Mouse (Mus musculus) embryonic facial prominence, embryonic 10.5 days (tissue): Measurements from ENCODE around the gene Irf2. TPM values are rescaled to one million over a fixed set of nuclear protein-coding genes. Genes with fewer than 3 reads are reported as not detected.
A peak's percentile ranks its signal among the peaks of the same experiment; 100 is the strongest.

ENCODE experiments used
- DNase-seq: peaks from one replicate; pipeline ENCODE4 v3.0.0-alpha.2; 2017; ENCODE audit warnings: low spot score
- H3K27ac ChIP-seq: fragments of 300-500 bp; sonication (generic); replicated peaks from 2 replicates; pipeline ENCODE4 v1.5.1; 2016; ENCODE audit warnings: mild to moderate bottlenecking
- H3K27me3 ChIP-seq: fragments of 300-500 bp; sonication (generic); replicated peaks from 2 replicates; pipeline ENCODE4 v1.6.1; 2016; ENCODE audit warnings: low read depth, mild to moderate bottlenecking; ENCODE audit not compliant: poor library complexity, severe bottlenecking
- H3K36me3 ChIP-seq: fragments of 300-500 bp; sonication (generic); replicated peaks from 2 replicates; pipeline ENCODE4 v1.6.1; 2016; ENCODE audit warnings: mild to moderate bottlenecking, moderate library complexity
- H3K4me1 ChIP-seq: fragments of 300-500 bp; sonication (generic); 2 replicates; pipeline ENCODE4 v1.6.1; 2016
- H3K4me3 ChIP-seq: fragments of 300-500 bp; sonication (generic); 2 replicates; pipeline ENCODE4 v1.5.1; 2016; ENCODE audit warnings: mild to moderate bottlenecking, moderate library complexity
- H3K9me3 ChIP-seq: fragments of 300-500 bp; sonication (generic); 2 replicates; pipeline ENCODE4 v1.6.1; 2016; ENCODE audit warnings: mild to moderate bottlenecking
- WGBS: fragments of 180-500 bp; shearing (Covaris S2); methylation state at CpG from one replicate; pipeline ENCODE4 v1.1.7; 2016; 5-methylcytosine and 5-hydroxymethylcytosine counted together
- polyA plus RNA-seq: library from polyadenylated mRNA; unstranded; fragments of >200 nt; fragmentation: Nextera tagmentation; extraction: Ambion mirVana; gene quantifications from 2 replicates; pipeline ENCODE4 v1.2.1, GENCODE M21; 2016

The Irf2 gene
- 9.7 TPM in 2 replicates for polyA plus RNA-seq

DNA sequence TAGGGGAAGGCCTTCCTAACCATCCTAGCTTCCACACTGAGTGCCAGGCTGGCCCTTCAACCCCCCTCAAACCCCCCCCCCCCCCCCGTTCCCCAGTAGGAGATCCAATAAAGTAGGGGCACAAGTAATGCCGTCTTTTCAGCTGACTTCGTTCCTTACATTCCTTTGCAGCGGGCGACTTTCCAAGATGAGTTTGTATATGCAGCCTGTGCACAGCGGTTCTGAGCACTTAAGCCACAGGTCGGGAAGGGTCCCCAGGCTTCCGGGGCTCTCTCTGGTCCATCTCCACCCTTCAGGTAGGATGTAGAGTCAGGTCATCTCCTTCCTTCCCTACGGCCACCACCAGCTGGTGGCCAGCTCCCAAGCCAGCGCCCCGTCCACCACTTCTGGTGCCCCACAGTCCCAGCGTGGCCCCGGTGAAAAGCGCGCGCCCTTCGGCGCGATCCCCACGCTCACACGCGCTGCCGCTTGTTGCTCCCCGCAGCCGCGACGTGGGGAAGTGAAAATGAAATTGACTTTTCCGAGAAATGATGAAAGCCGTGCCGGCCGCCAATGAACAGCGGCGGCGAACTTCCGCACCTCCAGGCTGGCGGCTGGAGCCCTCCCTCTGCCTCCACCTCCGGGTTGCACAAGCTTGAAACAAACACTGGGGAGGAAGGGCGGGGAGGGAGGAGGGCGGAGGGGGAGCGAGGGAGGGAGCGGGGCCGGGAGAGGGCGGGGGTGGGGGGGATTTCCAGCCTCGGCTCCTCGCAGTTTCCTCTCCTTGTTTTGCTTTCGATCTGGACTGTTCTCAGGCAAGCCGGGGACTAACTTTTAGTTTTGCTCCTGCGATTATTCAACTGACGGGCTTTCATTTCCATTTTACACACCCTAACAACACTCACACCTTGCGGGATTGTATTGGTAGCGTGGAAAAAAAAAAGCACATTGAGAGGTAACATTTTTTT is at the start of gene Irf2:
TSS of gene Irf2 (plus strand) at position 730 of the 947 bp plus-strand sequence.
- peak within 1 kb of the TSS; percentile 92 for H3K4me3 ChIP-seq
- DNase-seq: peak; percentile 93
- no peaks in the 10 kb centered on the region for H3K36me3 ChIP-seq
- under 1% methylated on average over 50 of the region's 51 CpGs for WGBS
- no peaks in the 10 kb centered on the region for H3K27me3 ChIP-seq
- H3K9me3 ChIP-seq: peaks cover 4% of the 10 kb centered on the region; the same call in 1 of the 2 replicates
- peak within 1 kb of the TSS; percentile 98 for H3K27ac ChIP-seq
- H3K4me1 ChIP-seq: peaks cover 23% of the 10 kb centered on the region

DNA sequence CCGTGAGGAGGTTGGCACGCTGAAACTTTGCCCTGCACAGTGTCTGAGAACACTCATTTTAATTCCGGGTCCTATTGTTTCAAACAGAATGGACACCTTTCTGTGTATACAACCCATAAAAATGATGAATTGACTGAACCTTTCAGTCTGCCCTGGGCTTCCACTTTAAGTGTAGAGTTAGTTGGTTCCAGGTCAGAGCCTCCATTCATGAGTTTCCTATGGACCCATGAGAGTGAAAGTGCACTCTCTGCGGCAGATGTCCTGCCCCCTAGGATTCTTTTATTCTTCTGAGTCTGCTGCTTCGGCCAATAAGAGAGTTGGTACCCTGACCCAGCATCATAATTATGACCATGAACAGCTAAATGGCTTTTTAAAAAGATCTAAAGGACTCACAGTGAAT is 49.4 kb upstream of the Irf2 start:
- WGBS: 64% methylated on average over 5 of the region's 5 CpGs
- H3K27ac ChIP-seq: no peak overlapping the region
- DNase-seq: no peak
- peaks cover 13% of the 10 kb centered on the region for H3K4me1 ChIP-seq
- no peaks in the 10 kb centered on the region for H3K27me3 ChIP-seq
- H3K9me3 ChIP-seq: no peaks in the 10 kb centered on the region
- H3K4me3 ChIP-seq: no peak overlapping the region
- H3K36me3 ChIP-seq: no peaks in the 10 kb centered on the region

DNA sequence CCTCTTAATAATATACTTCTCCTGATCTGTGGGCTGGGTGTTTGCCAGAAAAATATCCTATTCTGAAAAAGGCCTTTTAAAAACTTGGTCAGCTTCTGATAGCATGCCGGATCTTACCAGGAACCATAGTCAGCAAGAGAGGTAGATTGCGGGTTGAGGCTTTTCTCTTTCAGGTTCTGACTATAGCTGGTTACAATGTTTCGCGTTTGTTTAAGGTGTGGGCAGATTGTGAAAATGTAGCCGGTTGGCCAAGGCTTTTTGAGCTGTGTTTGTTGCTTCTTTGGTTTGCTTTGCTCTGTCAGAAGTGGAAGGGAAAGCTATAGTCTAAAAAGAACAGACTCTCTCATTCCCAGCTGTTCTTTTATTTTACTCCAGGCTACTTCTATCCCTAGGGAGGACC is 49.0 kb upstream of the Irf2 start:
- peaks cover 13% of the 10 kb centered on the region for H3K4me1 ChIP-seq
- no peak for DNase-seq
- WGBS: 81% methylated on average over 5 of the region's 5 CpGs

DNA sequence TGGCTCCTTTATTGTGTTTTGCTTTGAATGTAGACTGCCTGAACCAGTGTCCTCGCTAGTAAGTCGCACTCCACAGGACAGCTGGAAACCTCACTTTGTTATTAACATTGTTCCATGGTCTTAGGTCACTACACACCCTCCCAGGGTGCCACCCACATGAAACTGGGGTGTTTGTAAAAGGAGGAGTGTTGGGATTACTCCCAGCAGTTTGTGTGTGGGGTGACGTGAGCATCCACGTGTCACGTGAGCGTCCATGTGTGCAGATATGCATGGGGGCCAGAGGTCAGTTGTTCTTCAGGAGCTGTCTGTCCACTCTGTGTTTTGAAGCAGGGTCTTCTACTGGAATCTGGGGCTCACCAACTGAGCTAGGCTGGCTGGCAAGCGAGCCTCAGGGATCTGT is 48.2 kb upstream of the Irf2 start:
- no peaks in the 10 kb centered on the region for H3K27me3 ChIP-seq
- H3K9me3 ChIP-seq: no peaks in the 10 kb centered on the region
- 79% methylated on average over 7 of the region's 7 CpGs for WGBS
- no peak overlapping the region for H3K27ac ChIP-seq
- no peaks in the 10 kb centered on the region for H3K36me3 ChIP-seq
- peaks cover 13% of the 10 kb centered on the region for H3K4me1 ChIP-seq
- no peak for DNase-seq
- H3K4me3 ChIP-seq: no peak overlapping the region

More for the DNA sequence above, 49.0 kb upstream of the Irf2 start:
- Histone ChIP-seq H3K36me3 (no peaks in the 10 kb centered on the region), H3K27me3 (no peaks in the 10 kb centered on the region), H3K4me3 (no peak overlapping the region), H3K9me3 (no peaks in the 10 kb centered on the region), H3K27ac (no peak overlapping the region)

DNA sequence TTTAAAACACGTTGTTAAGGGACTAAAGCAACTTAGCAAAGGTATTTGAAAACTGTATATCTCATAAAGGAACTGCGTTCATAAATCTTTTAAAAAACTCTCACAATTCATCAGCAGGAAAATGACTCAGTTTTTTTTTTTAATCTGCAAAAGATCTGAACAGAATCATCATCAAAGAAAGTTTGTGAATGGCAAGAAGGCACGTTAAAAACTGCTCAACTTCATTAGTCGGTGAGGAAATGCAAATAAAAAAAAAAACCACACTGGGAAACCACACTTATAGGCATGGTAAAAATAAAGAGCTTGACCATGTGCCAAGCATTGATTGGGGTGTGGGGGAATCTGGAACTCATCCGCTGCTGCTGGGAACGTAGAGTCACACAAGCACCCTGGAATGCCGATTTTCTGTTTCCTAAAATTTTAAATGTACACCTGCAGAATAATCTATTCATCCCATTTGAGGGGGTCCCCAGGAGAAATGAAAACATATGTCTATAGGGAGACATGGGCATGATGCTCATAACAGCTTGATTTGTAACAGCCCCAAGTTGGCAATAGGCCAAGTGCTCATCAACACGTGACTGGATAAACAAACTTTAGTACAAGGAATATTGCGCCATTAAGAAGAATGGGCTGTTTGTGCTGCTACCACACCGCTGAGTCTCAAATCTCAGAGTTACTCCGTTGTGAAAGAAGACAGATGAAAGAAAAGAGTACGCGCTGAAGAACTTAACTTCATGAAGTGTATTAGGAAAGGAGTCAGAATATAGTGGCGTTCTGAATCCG is 43.1 kb upstream of the Irf2 start:
- 84% methylated on average over 15 of the region's 15 CpGs for WGBS
- H3K27ac ChIP-seq: no peak overlapping the region

DNA sequence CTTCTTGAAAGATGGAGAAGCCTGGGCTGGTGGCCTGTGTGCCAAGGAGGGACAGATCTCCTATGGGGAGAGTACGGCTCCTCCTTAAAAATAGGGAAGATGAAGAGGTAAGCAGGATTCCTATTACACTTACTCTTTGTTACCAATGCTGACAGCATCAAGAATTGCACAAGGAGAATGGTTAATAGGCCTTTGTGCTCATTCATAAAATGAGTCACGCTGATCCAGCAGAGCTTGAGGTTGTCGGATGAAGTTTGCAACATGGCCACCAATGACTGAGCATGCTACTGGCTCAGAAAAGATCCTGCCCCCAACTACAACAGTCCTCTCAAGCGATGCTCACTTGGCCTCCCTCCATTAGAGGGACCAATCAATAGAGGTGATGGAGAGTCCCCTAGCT is 42.0 kb upstream of the Irf2 start:
- Histone ChIP-seq H3K36me3 (no peaks in the 10 kb centered on the region), H3K27me3 (no peaks in the 10 kb centered on the region), H3K27ac (no peak overlapping the region), H3K4me1 (no peaks in the 10 kb centered on the region), H3K9me3 (no peaks in the 10 kb centered on the region), H3K4me3 (no peak overlapping the region)
- WGBS: 89% methylated on average over 4 of the region's 4 CpGs
- DNase-seq: no peak

More for the DNA sequence above, 43.1 kb upstream of the Irf2 start:
- H3K4me1 ChIP-seq: peaks cover 5% of the 10 kb centered on the region
- no peaks in the 10 kb centered on the region for H3K36me3 ChIP-seq
- H3K27me3 ChIP-seq: no peaks in the 10 kb centered on the region
- no peak overlapping the region for H3K4me3 ChIP-seq
- DNase-seq: no peak
- H3K9me3 ChIP-seq: no peaks in the 10 kb centered on the region

DNA sequence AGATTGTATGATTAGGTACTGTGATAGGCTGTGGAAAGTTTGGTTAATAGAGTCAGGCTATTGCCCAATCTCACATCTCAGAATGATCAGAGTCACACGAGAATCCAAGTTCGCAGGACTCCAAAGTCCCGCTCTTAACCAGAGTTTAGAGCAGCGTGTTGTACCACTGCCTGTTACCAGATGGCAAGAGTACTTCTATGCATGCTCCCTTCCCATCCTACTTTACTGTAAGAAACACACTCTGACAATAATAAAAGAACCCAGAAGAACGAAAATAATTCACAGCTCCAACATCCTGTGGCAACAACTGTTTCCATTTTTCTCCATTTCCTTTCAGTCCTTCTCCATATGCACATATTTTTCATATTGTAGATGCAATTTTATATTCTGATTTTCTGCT is 41.4 kb upstream of the Irf2 start:
- Histone ChIP-seq H3K27ac (no peak overlapping the region), H3K9me3 (no peaks in the 10 kb centered on the region), H3K4me3 (no peak overlapping the region), H3K27me3 (no peaks in the 10 kb centered on the region), H3K36me3 (no peaks in the 10 kb centered on the region), H3K4me1 (no peaks in the 10 kb centered on the region)
- WGBS: 94% methylated on average over 5 of the region's 5 CpGs
- no peak for DNase-seq

DNA sequence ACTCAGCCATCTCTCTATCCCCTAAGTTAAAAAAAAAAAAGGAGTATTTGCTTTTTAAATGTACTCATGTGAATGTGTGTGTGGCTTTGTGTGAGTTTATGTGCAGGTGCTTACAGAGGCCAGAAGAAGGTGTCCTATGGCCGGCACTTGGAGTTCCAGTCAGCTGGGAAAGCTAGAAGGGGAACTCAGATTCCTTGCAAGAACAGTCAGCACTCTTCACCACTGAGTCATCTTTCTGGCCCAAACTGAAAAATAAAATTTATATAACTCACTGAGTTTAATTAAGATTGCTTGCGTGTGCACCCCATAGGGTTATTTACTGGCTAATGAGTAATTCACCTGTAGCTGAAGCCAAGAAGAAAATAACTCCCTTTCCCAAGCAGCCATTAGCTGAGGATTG is 34.4 kb upstream of the Irf2 start:
- Histone ChIP-seq H3K4me3 (no peak overlapping the region), H3K27ac (no peak overlapping the region), H3K9me3 (no peaks in the 10 kb centered on the region), H3K36me3 (no peaks in the 10 kb centered on the region), H3K4me1 (no peaks in the 10 kb centered on the region), H3K27me3 (no peaks in the 10 kb centered on the region)
- no peak for DNase-seq
- 95% methylated on average over 2 of the region's 2 CpGs for WGBS

DNA sequence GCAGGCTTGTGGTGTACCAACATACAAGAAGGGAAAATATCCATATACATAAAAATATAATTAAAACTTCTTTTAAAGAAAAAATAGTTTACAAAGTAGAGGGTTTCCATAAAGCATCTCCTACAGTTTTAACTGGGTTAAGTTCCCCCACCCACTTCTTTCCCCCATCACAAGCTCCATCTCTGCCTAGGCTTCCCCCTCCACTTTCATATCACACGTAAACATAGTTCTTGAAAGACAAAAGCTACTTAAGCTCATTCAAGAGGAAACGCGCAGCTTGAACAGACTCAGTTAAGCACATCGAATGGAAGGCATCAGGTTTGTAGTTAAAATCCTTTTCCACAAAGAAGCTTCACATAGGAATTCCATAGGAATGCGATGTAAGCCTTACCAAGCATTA is 32.8 kb upstream of the Irf2 start:
- 77% methylated on average over 5 of the region's 5 CpGs for WGBS
- Histone ChIP-seq H3K9me3 (no peaks in the 10 kb centered on the region), H3K36me3 (no peaks in the 10 kb centered on the region), H3K27me3 (no peaks in the 10 kb centered on the region), H3K27ac (no peak overlapping the region), H3K4me1 (no peaks in the 10 kb centered on the region), H3K4me3 (no peak overlapping the region)
- no peak for DNase-seq

DNA sequence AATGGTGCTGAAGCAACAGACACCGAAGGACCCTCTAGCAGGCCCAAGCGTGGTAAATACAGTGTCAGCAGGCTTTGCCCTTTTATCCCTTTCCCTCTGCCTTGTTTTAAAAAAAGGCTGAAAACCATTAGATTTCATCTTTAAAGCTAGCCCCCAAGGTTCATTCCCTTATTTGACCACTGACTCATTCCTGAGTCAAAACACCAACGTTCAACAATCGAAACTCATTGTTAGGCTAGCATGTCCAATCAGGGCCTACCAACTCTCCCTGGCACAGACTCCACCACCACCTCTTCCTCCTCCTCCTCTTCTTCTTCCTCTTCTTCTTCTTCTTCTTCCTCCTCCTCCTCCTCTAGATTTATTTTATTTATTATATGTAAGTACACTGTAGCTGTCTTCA is 30.2 kb upstream of the Irf2 start:
- no peaks in the 10 kb centered on the region for H3K36me3 ChIP-seq
- H3K4me3 ChIP-seq: no peak overlapping the region
- no peaks in the 10 kb centered on the region for H3K4me1 ChIP-seq
- no peaks in the 10 kb centered on the region for H3K27me3 ChIP-seq
- no peaks in the 10 kb centered on the region for H3K9me3 ChIP-seq
- 90% methylated on average over 4 of the region's 4 CpGs for WGBS
- DNase-seq: no peak
- H3K27ac ChIP-seq: no peak overlapping the region

DNA sequence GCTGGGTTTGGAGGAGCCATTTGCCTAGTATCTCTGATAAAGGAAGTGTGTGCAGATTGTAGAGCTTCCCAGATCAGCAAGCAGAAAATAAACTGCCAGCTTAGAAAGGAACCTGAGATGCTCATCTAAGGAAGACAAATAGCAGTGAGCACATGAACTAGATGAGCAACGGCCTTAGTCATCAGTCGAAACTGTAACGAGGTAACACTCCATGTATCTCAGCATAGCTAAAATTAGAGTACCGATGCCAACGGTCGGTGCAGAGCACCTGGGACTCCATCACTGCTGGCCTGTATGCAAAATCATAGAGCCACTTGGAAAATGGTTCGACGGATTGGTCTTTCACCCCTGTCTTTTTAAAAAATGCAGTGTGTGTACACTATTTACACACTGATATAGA is 29.2 kb upstream of the Irf2 start:
- no peak for DNase-seq
- H3K27ac ChIP-seq: no peak overlapping the region
- no peaks in the 10 kb centered on the region for H3K4me1 ChIP-seq
- no peaks in the 10 kb centered on the region for H3K9me3 ChIP-seq
- 90% methylated on average over 8 of the region's 8 CpGs for WGBS
- no peaks in the 10 kb centered on the region for H3K27me3 ChIP-seq
- no peak overlapping the region for H3K4me3 ChIP-seq
- no peaks in the 10 kb centered on the region for H3K36me3 ChIP-seq

DNA sequence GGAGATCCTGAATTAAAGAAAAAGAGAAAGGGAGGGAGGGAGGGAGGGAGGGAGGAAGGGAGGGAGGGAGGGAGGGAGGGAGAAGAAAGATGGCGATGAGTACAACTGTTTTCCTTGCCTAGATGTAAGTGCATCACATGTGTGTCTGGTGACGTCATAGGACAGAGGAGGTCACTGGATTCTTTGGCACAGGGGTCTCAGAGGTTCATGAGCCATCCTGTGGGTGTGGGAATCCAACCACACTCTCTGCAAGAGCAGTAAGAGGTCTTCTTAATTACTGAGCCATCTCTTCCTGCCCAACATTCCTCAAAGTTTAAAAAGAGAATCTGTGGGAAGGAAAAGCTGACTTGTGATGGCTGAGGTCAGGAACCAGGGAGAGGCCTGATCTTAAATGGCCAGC is 28.0 kb upstream of the Irf2 start:
- Histone ChIP-seq H3K27ac (no peak overlapping the region), H3K4me3 (no peak overlapping the region), H3K27me3 (no peaks in the 10 kb centered on the region), H3K9me3 (no peaks in the 10 kb centered on the region), H3K36me3 (no peaks in the 10 kb centered on the region), H3K4me1 (peaks cover 7% of the 10 kb centered on the region)
- no peak for DNase-seq
- WGBS: 53% methylated on average over 2 of the region's 2 CpGs

DNA sequence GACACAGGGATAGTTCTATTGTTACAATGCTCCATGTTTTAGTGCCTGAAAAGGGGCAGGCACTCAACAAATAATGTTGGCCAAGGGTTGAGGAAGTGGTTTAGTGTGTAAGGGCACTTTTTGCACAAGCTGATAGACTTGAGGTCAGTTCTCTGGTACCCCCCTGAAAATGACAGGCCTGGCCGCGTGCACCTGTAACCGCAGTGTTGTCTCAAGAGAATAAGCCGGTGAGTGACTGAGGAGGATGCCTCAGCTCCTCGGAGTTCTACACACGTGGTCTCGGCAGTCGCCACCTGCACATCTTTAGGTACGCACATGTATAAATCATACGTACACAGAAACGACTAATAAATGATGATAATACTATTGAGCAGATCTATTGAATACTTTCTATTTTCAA is 26.4 kb upstream of the Irf2 start:
- Histone ChIP-seq H3K36me3 (no peaks in the 10 kb centered on the region), H3K27me3 (no peaks in the 10 kb centered on the region), H3K27ac (no peak overlapping the region), H3K9me3 (no peaks in the 10 kb centered on the region), H3K4me3 (no peak overlapping the region), H3K4me1 (peaks cover 16% of the 10 kb centered on the region)
- WGBS: 92% methylated on average over 11 of the region's 11 CpGs
- DNase-seq: no peak
